Mouse (Mus musculus): Measurements from ENCODE around the gene Cldnd1.

- TF ChIP-seq MAX (IDR thresholded peaks at IDR 0.05): no peak
- no peak for TF ChIP-seq CTCF (IDR thresholded peaks at IDR 0.05; ENCODE audit: control insufficient read depth, insufficient read depth, insufficient read length)
These were observed 19.0 kb downstream of the Cldnd1 start for GRCm38 (mm10) chr16:58746715-58747114.

Measured in C2C12 (cell line).